Mouse (Mus musculus): ENCODE data around the gene Carns1. TPM values are rescaled to one million over a fixed set of nuclear protein-coding genes. Genes with fewer than 3 reads are reported as not detected.

Gene Carns1
- total and polyA plus RNA-seq, 3 experiments = 24.4 to 78.0 (median 27.0) TPM

DNA sequence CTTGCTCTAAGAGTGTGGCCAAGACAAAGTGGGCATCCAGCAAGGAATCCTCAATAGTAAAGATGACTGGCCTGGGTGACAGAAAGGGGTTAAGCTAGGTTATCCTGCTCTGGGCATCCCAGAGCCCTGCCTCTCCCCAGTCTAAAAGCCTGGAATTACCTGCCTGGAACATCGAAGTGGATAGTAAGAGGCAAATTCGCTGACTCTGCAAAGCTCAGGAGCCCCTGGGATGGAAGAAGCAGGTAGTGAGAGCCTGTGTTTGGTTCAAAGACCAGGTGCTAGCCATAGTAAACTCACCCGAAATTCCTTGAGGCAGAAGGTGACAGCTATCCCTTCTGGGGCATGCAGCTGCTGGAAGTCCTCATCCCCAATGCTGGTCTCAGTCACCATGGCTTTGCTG, 21.9 kb upstream of the Carns1 start:
- Histone ChIP-seq H3K79me2 (replicated peaks; ENCODE audit: control insufficient read depth, insufficient read depth, low read length) (peaks cover 4% of the 10 kb centered on the region; the same call in 1 of the 2 replicates), H3K9ac (ENCODE audit: low read depth, low read length) (no peak overlapping the region), H3K36me3 (ENCODE audit: control insufficient read depth, insufficient read depth, low read length) (peaks cover 12% of the 10 kb centered on the region), H3K27me3 (ENCODE audit: control insufficient read depth, insufficient read depth, low read length) (no peaks in the 10 kb centered on the region), H3K4me3 (no peak overlapping the region), H3K4me1 (ENCODE audit: control insufficient read depth, insufficient read depth, low read length) (peaks cover 14% of the 10 kb centered on the region), H3K27ac (no peak overlapping the region)
- DNase-seq = no peak
- 70% methylated on average over 3 of the region's 3 CpGs for WGBS
- TF ChIP-seq POLR2A (IDR thresholded peaks at IDR 0.05; ENCODE audit: insufficient read depth, low read depth, low read length) (no peak), EP300 (IDR thresholded peaks at IDR 0.05; ENCODE audit: insufficient read depth, low read depth, low read length) (no peak), CTCF (IDR thresholded peaks at IDR 0.05) (no peak)
- intact Hi-C loops (cut with DNase I) = no loop called here

DNA sequence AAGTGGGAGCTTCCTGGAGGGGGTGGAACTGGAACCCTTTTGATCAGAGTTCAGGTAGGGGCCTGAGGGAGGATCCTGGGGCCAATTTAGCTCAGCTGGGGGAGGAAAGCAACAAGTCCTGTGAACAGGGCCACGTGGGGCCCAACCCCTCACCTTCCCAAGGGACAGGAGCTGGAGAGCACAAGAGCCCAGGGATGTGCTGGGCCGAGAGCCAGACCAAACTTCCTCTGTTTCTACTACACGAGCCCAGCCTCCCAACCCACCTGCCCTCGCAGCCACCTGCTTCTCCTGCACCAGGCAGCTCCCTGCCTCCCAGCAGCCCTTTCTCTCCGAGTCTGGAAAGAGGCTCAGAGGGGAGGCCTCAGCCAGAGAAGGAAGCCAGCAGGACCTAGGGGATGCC, 21.3 kb upstream of the Carns1 start:
- Histone ChIP-seq H3K27me3 (ENCODE audit: control insufficient read depth, insufficient read depth, low read length) (no peaks in the 10 kb centered on the region), H3K36me3 (ENCODE audit: control insufficient read depth, insufficient read depth, low read length) (peaks cover 12% of the 10 kb centered on the region), H3K27ac (no peak overlapping the region), H3K4me1 (ENCODE audit: control insufficient read depth, insufficient read depth, low read length) (peaks cover 12% of the 10 kb centered on the region), H3K79me2 (replicated peaks; ENCODE audit: control insufficient read depth, insufficient read depth, low read length) (peaks cover 5% of the 10 kb centered on the region; the same call in 1 of the 2 replicates), H3K9ac (ENCODE audit: low read depth, low read length) (no peak overlapping the region), H3K4me3 (no peak overlapping the region)
- DNase-seq = peak; percentile 51 to 64
- no peak for TF ChIP-seq EP300 (IDR thresholded peaks at IDR 0.05; ENCODE audit: insufficient read depth, low read depth, low read length)
- TF ChIP-seq POLR2A (IDR thresholded peaks at IDR 0.05; ENCODE audit: insufficient read depth, low read depth, low read length) = peak; percentile 34; the same call in 1 of the 2 replicates
- WGBS = 16% methylated on average over 5 of the region's 5 CpGs
- intact Hi-C loops (cut with DNase I) = no loop called here

DNA sequence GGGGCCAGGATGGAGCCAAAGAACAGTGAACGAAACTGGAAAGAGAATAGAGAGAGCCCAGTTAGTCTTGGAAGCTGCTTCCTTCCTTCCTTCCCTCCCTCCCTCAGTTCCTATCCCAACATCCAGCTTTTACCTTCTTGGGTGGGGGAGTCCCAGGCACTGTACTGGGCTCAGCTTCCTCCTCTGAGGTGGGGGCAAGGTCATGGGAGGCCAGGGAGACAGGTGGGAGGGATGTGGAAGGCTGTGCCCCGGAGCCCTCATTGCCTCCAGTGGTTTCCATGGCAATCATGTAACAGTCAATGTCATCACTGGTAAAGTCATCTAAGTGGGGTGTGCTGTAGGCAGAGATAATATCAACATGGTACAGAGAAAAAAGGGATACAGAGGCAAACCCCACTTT, 20.8 kb upstream of the Carns1 start:
- H3K4me3 ChIP-seq = no peak overlapping the region
- DNase-seq = no peak
- 24% methylated on average over 2 of the region's 2 CpGs for WGBS
- peaks cover 15% of the 10 kb centered on the region for H3K4me1 ChIP-seq (ENCODE audit: control insufficient read depth, insufficient read depth, low read length)
- H3K27me3 ChIP-seq (ENCODE audit: control insufficient read depth, insufficient read depth, low read length) = no peaks in the 10 kb centered on the region
- H3K79me2 ChIP-seq (replicated peaks; ENCODE audit: control insufficient read depth, insufficient read depth, low read length) = peaks cover 5% of the 10 kb centered on the region; the same call in 1 of the 2 replicates
- no peak overlapping the region for H3K9ac ChIP-seq (ENCODE audit: low read depth, low read length)
- H3K27ac ChIP-seq = no peak overlapping the region
- H3K36me3 ChIP-seq (ENCODE audit: control insufficient read depth, insufficient read depth, low read length) = peaks cover 12% of the 10 kb centered on the region
- intact Hi-C loops (cut with DNase I) = no loop called here
- TF ChIP-seq EP300 (IDR thresholded peaks at IDR 0.05; ENCODE audit: insufficient read depth, low read depth, low read length) (no peak), POLR2A (IDR thresholded peaks at IDR 0.05; ENCODE audit: insufficient read depth, low read depth, low read length) (no peak), CTCF (IDR thresholded peaks at IDR 0.05) (no peak)

DNA sequence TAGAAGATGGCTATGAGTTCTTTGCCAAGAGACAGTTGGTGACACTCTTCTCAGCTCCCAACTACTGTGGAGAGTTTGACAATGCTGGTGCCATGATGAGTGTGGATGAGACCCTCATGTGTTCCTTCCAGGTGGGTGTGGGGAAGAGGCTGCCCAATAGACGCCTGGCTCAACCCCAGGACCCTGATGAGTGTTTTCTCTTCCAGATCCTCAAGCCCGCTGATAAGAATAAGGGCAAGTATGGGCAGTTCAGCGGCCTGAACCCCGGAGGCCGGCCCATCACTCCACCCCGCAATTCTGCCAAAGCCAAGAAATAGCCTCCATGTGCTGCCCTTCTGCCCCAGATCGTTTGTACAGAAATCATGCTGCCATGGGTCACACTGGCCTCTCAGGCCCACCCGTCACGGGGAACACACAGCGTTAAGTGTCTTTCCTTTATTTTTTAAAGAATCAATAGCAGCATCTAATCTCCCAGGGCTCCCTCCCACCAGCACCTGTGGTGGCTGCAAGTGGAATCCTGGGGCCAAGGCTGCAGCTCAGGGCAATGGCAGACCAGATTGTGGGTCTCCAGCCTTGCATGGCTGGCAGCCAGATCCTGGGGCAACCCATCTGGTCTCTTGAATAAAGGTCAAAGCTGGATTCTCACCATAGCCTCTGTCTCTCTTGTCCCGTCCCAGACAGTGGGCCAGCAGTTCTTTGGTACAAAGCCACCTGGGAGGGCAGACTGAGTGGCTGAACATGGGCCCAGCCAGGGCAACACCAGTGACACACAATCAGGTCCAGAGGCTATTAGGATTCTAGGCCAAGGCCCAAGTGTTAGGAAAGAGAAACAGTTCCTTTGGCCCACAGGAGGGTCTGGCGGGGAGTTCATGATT, 19.7 kb upstream of the Carns1 start:
- intact Hi-C loops (cut with DNase I) = no loop called here
- peaks cover 12% of the 10 kb centered on the region for H3K36me3 ChIP-seq (ENCODE audit: control insufficient read depth, insufficient read depth, low read length)
- no peak overlapping the region for H3K9ac ChIP-seq (ENCODE audit: low read depth, low read length)
- no peaks in the 10 kb centered on the region for H3K27me3 ChIP-seq (ENCODE audit: control insufficient read depth, insufficient read depth, low read length)
- H3K4me1 ChIP-seq (ENCODE audit: control insufficient read depth, insufficient read depth, low read length) = peaks cover 10% of the 10 kb centered on the region
- H3K27ac ChIP-seq = no peak overlapping the region
- 81% methylated on average over 12 of the region's 12 CpGs for WGBS
- TF ChIP-seq CTCF (IDR thresholded peaks at IDR 0.05) (no peak), EP300 (IDR thresholded peaks at IDR 0.05; ENCODE audit: insufficient read depth, low read depth, low read length) (no peak), POLR2A (IDR thresholded peaks at IDR 0.05; ENCODE audit: insufficient read depth, low read depth, low read length) (no peak)
- peaks cover 5% of the 10 kb centered on the region; the same call in 1 of the 2 replicates for H3K79me2 ChIP-seq (replicated peaks; ENCODE audit: control insufficient read depth, insufficient read depth, low read length)
- no peak overlapping the region for H3K4me3 ChIP-seq
- no peak for DNase-seq

DNA sequence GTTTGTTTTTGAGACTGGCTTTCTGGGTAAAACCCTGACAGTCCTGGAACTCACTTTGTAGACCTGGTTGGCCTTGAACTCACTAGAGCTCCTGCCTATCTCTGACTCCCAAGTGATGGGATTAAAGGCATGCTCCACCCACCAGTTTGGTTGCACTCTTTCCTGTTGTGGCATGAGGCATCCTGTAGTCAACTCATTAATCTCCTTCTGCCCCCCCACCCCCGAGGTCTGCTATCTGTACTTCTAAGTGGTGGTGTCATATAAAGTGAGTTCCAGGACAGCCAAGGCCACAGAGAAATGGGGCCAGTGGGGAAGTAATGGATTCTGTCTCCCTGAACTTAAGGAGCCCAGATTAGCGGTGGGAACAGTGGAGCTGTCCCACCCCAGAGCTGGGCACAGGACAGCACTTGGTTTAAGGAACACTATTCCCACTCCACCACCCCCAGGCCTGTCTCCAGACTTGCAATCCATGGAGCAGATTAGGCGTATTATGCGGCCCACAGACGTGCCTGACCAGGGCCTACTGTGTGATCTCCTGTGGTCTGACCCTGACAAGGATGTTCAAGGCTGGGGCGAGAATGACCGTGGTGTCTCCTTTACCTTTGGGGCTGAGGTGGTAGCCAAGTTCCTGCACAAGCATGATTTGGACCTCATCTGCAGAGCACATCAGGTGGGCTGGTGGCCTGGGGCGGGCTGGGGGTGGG, 18.9 kb upstream of the Carns1 start:
- Histone ChIP-seq H3K4me1 (ENCODE audit: control insufficient read depth, insufficient read depth, low read length) (peaks cover 10% of the 10 kb centered on the region), H3K79me2 (replicated peaks; ENCODE audit: control insufficient read depth, insufficient read depth, low read length) (peaks cover 5% of the 10 kb centered on the region; the same call in 1 of the 2 replicates), H3K27ac (no peak overlapping the region), H3K27me3 (ENCODE audit: control insufficient read depth, insufficient read depth, low read length) (no peaks in the 10 kb centered on the region), H3K36me3 (ENCODE audit: control insufficient read depth, insufficient read depth, low read length) (peaks cover 12% of the 10 kb centered on the region), H3K4me3 (no peak overlapping the region), H3K9ac (ENCODE audit: low read depth, low read length) (no peak overlapping the region)
- no peak for TF ChIP-seq CTCF (IDR thresholded peaks at IDR 0.05)
- TF ChIP-seq EP300 (IDR thresholded peaks at IDR 0.05; ENCODE audit: insufficient read depth, low read depth, low read length) = no peak
- TF ChIP-seq POLR2A (IDR thresholded peaks at IDR 0.05; ENCODE audit: insufficient read depth, low read depth, low read length) = no peak
- 78% methylated on average over 8 of the region's 8 CpGs for WGBS
- DNase-seq = no peak
- intact Hi-C loops (cut with DNase I) = no loop called here
